Mouse (Mus musculus): ENCODE measurements around the gene Gm6367.
"Not testable (repeated sequence)": the region's sequence is repeated elsewhere in the genome, so short reads cannot be mapped to it uniquely, and the experiment has no call there.

The Gm6367 gene

DNA sequence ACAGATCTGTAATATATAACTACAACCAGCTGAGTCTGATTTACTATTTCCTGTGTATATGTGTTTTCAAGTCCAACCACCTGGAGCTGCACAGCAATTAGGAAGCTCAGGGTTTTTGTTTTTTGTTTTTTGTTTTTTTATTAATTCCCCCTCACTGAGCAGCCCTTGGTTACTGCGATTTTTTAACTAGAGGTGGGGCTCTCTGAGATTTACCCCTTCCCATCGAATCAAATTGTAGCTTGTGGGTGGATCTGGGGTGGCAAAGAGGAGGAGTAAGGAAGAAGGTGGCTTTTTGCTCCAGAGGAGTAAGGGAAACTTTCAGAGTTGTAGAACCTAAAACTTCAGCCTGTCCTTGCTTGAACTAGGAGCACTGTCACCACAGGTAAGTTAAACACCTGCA, at the start of gene Gm6367:
Gene Gm6367 (plus strand): TSS at position 301 of the 400 bp plus-strand sequence.
- not testable (repeated sequence) for DNase-seq
